ENCODE assay signal across 11 mouse cellular contexts in the genomic region with DNA sequence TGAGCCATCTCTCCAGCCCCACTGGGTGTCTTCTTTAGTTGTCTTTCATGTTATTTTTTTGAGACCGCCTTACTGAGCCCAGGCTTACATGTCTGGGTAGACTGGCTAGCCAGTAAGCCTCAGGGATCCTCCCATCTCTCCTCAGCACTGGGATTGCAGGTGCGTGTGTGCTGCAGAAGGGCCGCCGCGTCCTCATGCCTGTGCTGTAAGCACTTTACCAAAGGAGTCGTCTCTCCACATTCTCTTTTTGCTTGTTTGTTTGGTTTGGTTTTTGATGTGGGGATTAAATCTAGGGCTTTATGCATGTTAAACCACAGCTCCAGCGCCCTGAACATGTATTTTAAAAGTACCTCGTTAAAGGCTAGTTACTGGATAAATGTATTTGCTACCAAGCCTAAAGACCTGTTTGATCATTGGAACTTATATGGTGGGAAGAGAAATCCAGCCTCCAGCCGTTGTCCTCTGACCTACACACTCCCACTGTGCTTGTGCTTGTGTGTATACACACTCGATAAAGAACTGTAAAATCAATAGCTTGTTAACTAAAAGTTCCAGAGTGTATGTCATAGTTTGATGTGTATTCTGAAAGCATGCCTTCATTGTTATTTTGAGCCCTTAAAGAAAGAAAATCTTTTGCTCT. TPM values are rescaled to one million over a fixed set of nuclear protein-coding genes. Genes with fewer than 3 reads are reported as not detected.
DNase-seq lines count a peak whose midpoint lies in the region; ATAC-seq lines count a peak whose summit lies in the region.
"Had no signal": no experiment of that assay in that cellular context is flagged by ENCODE, and none has a peak within 500 bp of the region (broad histone marks: within the 10 kb centered on the region; RNA-seq: fewer than 3 reads in every experiment).

No protein-coding gene starts in this region.

- H3K4me3 ChIP-seq in heart, embryonic 15.5 days, result no peak overlapping the region
- no peak overlapping the region for H3K4me3 ChIP-seq in intestine, embryonic 14.5 days (ENCODE audit: low read depth, low read length)
- no peak overlapping the region for H3K4me3 ChIP-seq in stomach, embryonic 15.5 days (replicated peaks)
- H3K4me3 ChIP-seq: limb, embryonic 15.5 days had no signal

- peaks cover 55% of the 10 kb centered on the region for H3K4me1 ChIP-seq in heart, embryonic 15.5 days (replicated peaks)
- peaks cover 22% of the 10 kb centered on the region for H3K4me1 ChIP-seq in intestine, embryonic 14.5 days (replicated peaks; ENCODE audit: control insufficient read depth, insufficient read depth, low read length)
- H3K4me1 ChIP-seq in stomach, embryonic 15.5 days, result peaks cover 24% of the 10 kb centered on the region; the same call in 1 of the 2 replicates

- no peak overlapping the region for H3K4me2 ChIP-seq in heart, embryonic 15.5 days
- no peak overlapping the region for H3K4me2 ChIP-seq in intestine, embryonic 14.5 days (ENCODE audit: low read length)
- no peak overlapping the region for H3K4me2 ChIP-seq in stomach, embryonic 15.5 days
- H3K4me2 ChIP-seq: limb, embryonic 15.5 days had no signal

- 58% methylated on average over 10 of the region's 10 CpGs for WGBS in heart, embryonic 15.5 days
- WGBS in intestine, embryonic 14.5 days, result 76% methylated on average over 10 of the region's 10 CpGs
- WGBS in stomach, embryonic 15.5 days, result 62% methylated on average over 10 of the region's 10 CpGs

- ATAC-seq in heart, embryonic 15.5 days (replicated peaks; ENCODE audit: insufficient number of reproducible peaks, insufficient read depth, low FRiP score, low read depth), result no peak
- ATAC-seq in CD4-positive, CD25-positive, alpha-beta regulatory T cell, adult 4 months, result peak; percentile 40
- ATAC-seq in intestine, embryonic 14.5 days (replicated peaks; ENCODE audit: low FRiP score, low TSS enrichment, low read depth), result no peak
- no peak; the same call in 1 of the 2 replicates for ATAC-seq in stomach, embryonic 15.5 days (ENCODE audit: insufficient read depth, low FRiP score, low read depth)

- DNase-seq in heart, adult 9 months (ENCODE audit: low spot score in 2 of 2), result no peak
- DNase-seq in intestine, embryonic 14.5 days (ENCODE audit: low spot score), result no peak
- no peak for DNase-seq in right cerebral cortex, postnatal 14 days
- no peak for DNase-seq in embryo, embryonic 11 days
- no peak for DNase-seq in adrenal gland, postnatal 14 days
- DNase-seq: gastrocnemius, postnatal 25 days; kidney, adult 11 months had no signal

- H3K36me3 ChIP-seq in heart, embryonic 15.5 days, result peaks cover 8% of the 10 kb centered on the region; the same call in 1 of the 2 replicates
- H3K36me3 ChIP-seq in intestine, embryonic 14.5 days (ENCODE audit: control insufficient read depth, insufficient read depth, low read length), result peaks cover 11% of the 10 kb centered on the region; the same call in 1 of the 2 replicates
- peaks cover 5% of the 10 kb centered on the region; the same call in 1 of the 2 replicates for H3K36me3 ChIP-seq in stomach, embryonic 15.5 days

- H3K9ac ChIP-seq in heart, embryonic 15.5 days, result no peak overlapping the region
- no peak overlapping the region for H3K9ac ChIP-seq in intestine, embryonic 14.5 days (ENCODE audit: low read length)
- H3K9ac ChIP-seq in stomach, embryonic 15.5 days, result no peak overlapping the region
- H3K9ac ChIP-seq: limb, embryonic 15.5 days had no signal

- H3K9me3 ChIP-seq in heart, embryonic 15.5 days (replicated peaks), result no peaks in the 10 kb centered on the region
- no peaks in the 10 kb centered on the region for H3K9me3 ChIP-seq in intestine, embryonic 14.5 days (ENCODE audit: control insufficient read depth, low read length)
- no peaks in the 10 kb centered on the region for H3K9me3 ChIP-seq in stomach, embryonic 15.5 days
- H3K9me3 ChIP-seq: limb, embryonic 15.5 days had no signal

- peak overlapping the region; percentile 20 for H3K27ac ChIP-seq in heart, embryonic 15.5 days
- peak overlapping the region; percentile 38; the same call in 1 of the 2 replicates for H3K27ac ChIP-seq in intestine, embryonic 14.5 days (ENCODE audit: low read depth)
- H3K27ac ChIP-seq in stomach, embryonic 15.5 days, result peak overlapping the region; percentile 46; the same call in 1 of the 2 replicates

- no peaks in the 10 kb centered on the region for H3K27me3 ChIP-seq in heart, embryonic 15.5 days
- H3K27me3 ChIP-seq in intestine, embryonic 14.5 days (replicated peaks; ENCODE audit: control insufficient read depth, insufficient read depth, low read length), result no peaks in the 10 kb centered on the region
- H3K27me3 ChIP-seq in stomach, embryonic 15.5 days (replicated peaks), result no peaks in the 10 kb centered on the region
- H3K27me3 ChIP-seq: limb, embryonic 15.5 days had no signal

RNA-seq across cellular contexts. Expression of gene Mtmr12, which starts 24.9 kb away (rescaled TPM):
- 9.5 and 14.1 TPM in 2 replicates for polyA plus RNA-seq in heart, embryonic 15.5 days (2015; fragmentation: Nextera tagmentation; extraction: Ambion mirVana)
- 10 to 100 TPM; 20.1 to 22.6 TPM for polyA plus RNA-seq in CD4-positive, CD25-positive, alpha-beta regulatory T cell, adult 4 months (2017; shearing (Covaris generic))
- 21.2 and 23.9 TPM in 2 replicates for polyA plus RNA-seq in intestine, embryonic 14.5 days (2014; fragmentation: Nextera tagmentation; extraction: Ambion mirVana)
- 14.9 and 18.8 TPM in 2 replicates for polyA plus RNA-seq in stomach, embryonic 15.5 days (2015; fragmentation: Nextera tagmentation; extraction: Ambion mirVana)
- total RNA-seq in adrenal gland, postnatal 14 days (2021), result 17.1 and 20.6 TPM in 2 replicates
